Mouse (Mus musculus): ENCODE data around the gene Fyb.

- TF ChIP-seq POLR2A (IDR thresholded peaks at IDR 0.05; ENCODE audit: control insufficient read depth, low read depth, low read length) (no peak), CTCF (IDR thresholded peaks at IDR 0.05; ENCODE audit: control insufficient read depth, insufficient read depth, insufficient replicate concordance, low read depth, low read length) (no peak)
These were observed 78.7 kb downstream of the Fyb start for GRCm38 (mm10) chr15:6601330-6601729.

All from testis, adult 2 months (tissue).